Mouse (Mus musculus): ENCODE data around the gene Morc4. TPM values are rescaled to one million over a fixed set of nuclear protein-coding genes. Genes with fewer than 3 reads are reported as not detected.
A peak's percentile ranks its signal among the peaks of the same experiment; 100 is the strongest.

Morc4 gene
- polyA plus RNA-seq, 1 experiment from 2014 or later, result 10.1 TPM

DNA sequence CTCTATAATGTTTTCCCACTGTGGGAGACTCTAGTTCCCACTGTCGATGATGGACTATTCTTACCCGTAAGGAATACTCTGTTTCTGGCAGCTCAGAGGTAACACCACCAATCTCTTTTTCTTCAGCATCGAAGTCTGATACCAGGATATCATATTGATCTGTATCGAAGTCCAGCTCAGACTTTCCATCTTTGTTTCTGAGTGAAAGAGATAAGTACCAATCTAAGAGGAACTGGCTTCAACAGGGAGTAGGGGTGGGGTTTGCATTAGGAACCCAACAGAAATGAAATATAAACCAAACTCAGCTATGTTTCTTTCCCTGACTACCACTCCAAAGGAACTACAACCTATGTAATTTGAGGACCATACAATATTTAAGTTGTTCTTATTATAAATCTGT lies 16.7 kb downstream of the Morc4 start:
- Histone ChIP-seq H3K9ac (ENCODE audit: low read length) (no peak overlapping the region), H3K27me3 (ENCODE audit: control insufficient read depth, insufficient read depth, low read length) (no peaks in the 10 kb centered on the region)
- no peak for DNase-seq (ENCODE audit: low spot score)

DNA sequence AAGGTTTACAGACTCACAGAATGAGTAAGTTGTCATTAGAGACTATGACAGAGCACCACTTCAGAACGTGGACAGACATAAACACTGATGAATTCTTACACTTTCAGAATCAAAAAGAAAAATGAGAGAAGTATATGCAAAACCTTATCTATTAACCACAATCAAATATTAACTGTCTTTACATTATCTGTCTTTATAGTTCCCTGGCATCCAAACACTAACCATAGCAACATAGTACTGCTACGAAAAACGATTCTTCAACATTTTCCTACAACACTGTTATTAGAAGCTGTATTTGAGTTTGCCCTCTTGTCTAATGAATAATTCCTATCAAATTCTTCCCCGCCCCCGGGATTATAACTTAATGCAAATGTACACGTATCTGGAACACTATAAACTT lies 30.4 kb downstream of the Morc4 start:
- Histone ChIP-seq H3K4me3 (ENCODE audit: low read depth, low read length) (no peak overlapping the region), H3K9me3 (ENCODE audit: control insufficient read depth, low read length) (no peaks in the 10 kb centered on the region), H3K9ac (ENCODE audit: low read length) (no peak overlapping the region), H3K27ac (replicated peaks; ENCODE audit: low read depth, low read length) (no peak overlapping the region), H3K36me3 (ENCODE audit: control insufficient read depth, insufficient read depth, low read length) (no peaks in the 10 kb centered on the region), H3K4me2 (ENCODE audit: low read depth, severe bottlenecking) (no peak overlapping the region), H3K4me1 (ENCODE audit: control insufficient read depth, insufficient read depth, low read length) (no peaks in the 10 kb centered on the region), H3K27me3 (ENCODE audit: control insufficient read depth, insufficient read depth, low read length) (no peaks in the 10 kb centered on the region)
- WGBS, result 81% methylated on average over 6 of the region's 6 CpGs
- DNase-seq (ENCODE audit: low spot score), result no peak
- no peak for ATAC-seq (ENCODE audit: insufficient number of reproducible peaks, low FRiP score, low TSS enrichment, low read depth)

More for the DNA sequence above, 16.7 kb downstream of the Morc4 start:
- Histone ChIP-seq H3K9me3 (ENCODE audit: control insufficient read depth, low read length) (no peaks in the 10 kb centered on the region), H3K4me3 (ENCODE audit: low read depth, low read length) (no peak overlapping the region), H3K4me1 (ENCODE audit: control insufficient read depth, insufficient read depth, low read length) (no peaks in the 10 kb centered on the region), H3K36me3 (ENCODE audit: control insufficient read depth, insufficient read depth, low read length) (no peaks in the 10 kb centered on the region), H3K27ac (replicated peaks; ENCODE audit: low read depth, low read length) (no peak overlapping the region), H3K4me2 (ENCODE audit: low read depth, severe bottlenecking) (no peak overlapping the region)
- ATAC-seq (ENCODE audit: insufficient number of reproducible peaks, low FRiP score, low TSS enrichment, low read depth), result no peak
- whole genome bisulfite sequencing, result 93% methylated on average over 4 of the region's 4 CpGs

DNA sequence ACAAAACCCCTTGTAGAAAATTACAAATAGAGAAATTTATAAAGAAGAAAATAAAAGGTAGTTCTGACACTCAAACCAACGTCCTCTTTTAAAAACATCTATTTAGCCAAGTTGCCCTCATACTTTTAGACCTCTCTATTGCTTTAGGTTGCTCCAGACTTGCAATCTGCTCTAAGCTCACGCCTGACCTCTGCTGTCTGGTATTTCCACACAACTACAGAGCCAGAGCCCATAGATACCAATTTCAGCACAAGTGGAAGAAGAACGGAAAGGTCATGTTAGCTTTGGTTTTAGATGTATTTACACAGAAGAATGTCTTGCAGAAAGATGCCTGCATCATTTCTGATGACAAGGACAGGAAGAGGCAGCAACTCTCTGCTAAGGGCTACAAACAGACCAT lies 32.4 kb downstream of the Morc4 start:
- WGBS, result 58% methylated on average over 3 of the region's 3 CpGs
- H3K36me3 ChIP-seq (ENCODE audit: control insufficient read depth, insufficient read depth, low read length), result no peaks in the 10 kb centered on the region

DNA sequence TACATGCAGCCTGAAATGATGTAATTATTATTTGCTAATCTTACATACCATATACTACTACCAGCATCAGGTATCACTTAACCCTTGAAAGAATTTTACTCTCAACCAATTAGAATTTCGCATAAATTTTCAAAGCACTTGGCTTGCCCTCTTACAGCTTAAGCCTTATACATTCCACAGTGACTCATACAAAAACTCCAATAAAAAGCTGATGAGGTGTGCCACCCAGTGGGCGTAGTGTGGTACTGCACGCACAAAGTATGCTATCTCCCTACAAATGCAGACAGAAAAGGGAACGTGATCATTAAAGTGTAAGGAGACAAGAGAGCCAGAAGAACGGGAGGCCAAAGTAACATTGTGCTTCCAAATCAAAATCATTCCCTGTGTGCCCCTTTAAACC lies 39.0 kb downstream of the Morc4 start:
- Histone ChIP-seq H3K27ac (replicated peaks; ENCODE audit: low read depth, low read length) (no peak overlapping the region), H3K9me3 (ENCODE audit: control insufficient read depth, low read length) (no peaks in the 10 kb centered on the region), H3K36me3 (ENCODE audit: control insufficient read depth, insufficient read depth, low read length) (no peaks in the 10 kb centered on the region), H3K4me1 (ENCODE audit: control insufficient read depth, insufficient read depth, low read length) (no peaks in the 10 kb centered on the region), H3K4me3 (ENCODE audit: low read depth, low read length) (no peak overlapping the region), H3K4me2 (ENCODE audit: low read depth, severe bottlenecking) (no peak overlapping the region), H3K27me3 (ENCODE audit: control insufficient read depth, insufficient read depth, low read length) (no peaks in the 10 kb centered on the region), H3K9ac (ENCODE audit: low read length) (no peak overlapping the region)
- WGBS, result 21% methylated on average over 5 of the region's 5 CpGs
- ATAC-seq (ENCODE audit: insufficient number of reproducible peaks, low FRiP score, low TSS enrichment, low read depth) (no peak), DNase-seq (ENCODE audit: low spot score) (peak; percentile 47)

More for the DNA sequence above, 32.4 kb downstream of the Morc4 start:
- no peak overlapping the region for H3K4me2 ChIP-seq (ENCODE audit: low read depth, severe bottlenecking)
- H3K9ac ChIP-seq (ENCODE audit: low read length), result no peak overlapping the region
- DNase-seq (ENCODE audit: low spot score), result no peak
- no peak for ATAC-seq (ENCODE audit: insufficient number of reproducible peaks, low FRiP score, low TSS enrichment, low read depth)
- no peak overlapping the region for H3K4me3 ChIP-seq (ENCODE audit: low read depth, low read length)
- no peak overlapping the region for H3K27ac ChIP-seq (replicated peaks; ENCODE audit: low read depth, low read length)
- no peaks in the 10 kb centered on the region for H3K27me3 ChIP-seq (ENCODE audit: control insufficient read depth, insufficient read depth, low read length)
- no peaks in the 10 kb centered on the region for H3K9me3 ChIP-seq (ENCODE audit: control insufficient read depth, low read length)
- no peaks in the 10 kb centered on the region for H3K4me1 ChIP-seq (ENCODE audit: control insufficient read depth, insufficient read depth, low read length)

DNA sequence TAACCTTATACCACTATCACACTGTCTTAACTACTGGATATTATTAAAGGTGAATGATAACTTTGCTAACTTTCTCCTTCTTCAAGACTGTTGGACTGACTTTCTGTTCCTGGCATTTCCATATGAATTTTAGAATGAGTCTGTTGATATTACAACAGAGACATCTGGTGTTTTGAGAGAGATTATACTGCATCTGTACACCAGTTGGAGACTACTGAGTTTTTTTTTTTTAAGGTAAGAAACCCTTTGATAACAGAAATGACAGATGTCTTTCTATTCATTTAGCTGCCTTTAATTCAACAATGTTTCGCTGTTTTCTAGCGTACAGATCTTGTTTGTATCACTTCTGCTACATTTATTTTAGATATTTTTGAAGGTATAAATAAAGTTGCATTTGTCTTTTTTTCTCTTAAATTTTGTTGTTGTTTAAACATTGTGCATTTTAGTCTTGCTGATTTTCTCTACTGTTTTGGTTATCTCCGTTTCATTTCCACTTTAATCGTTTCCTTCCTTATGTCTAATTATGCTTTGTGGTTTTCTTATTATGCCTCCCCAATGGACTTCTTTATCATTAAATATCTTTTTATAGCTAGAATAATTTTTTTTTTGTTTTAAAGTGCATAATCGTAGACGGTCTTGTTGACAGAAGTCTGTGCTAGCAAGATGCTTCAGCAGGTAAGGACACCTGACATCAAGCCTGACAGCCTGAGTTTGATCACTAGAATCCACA lies 42.9 kb downstream of the Morc4 start:
- 93% methylated on average over 6 of the region's 6 CpGs for WGBS
- Histone ChIP-seq H3K9me3 (ENCODE audit: control insufficient read depth, low read length) (no peaks in the 10 kb centered on the region), H3K4me3 (ENCODE audit: low read depth, low read length) (no peak overlapping the region), H3K27me3 (ENCODE audit: control insufficient read depth, insufficient read depth, low read length) (peaks cover 7% of the 10 kb centered on the region), H3K27ac (replicated peaks; ENCODE audit: low read depth, low read length) (no peak overlapping the region), H3K36me3 (ENCODE audit: control insufficient read depth, insufficient read depth, low read length) (no peaks in the 10 kb centered on the region), H3K4me2 (ENCODE audit: low read depth, severe bottlenecking) (no peak overlapping the region), H3K9ac (ENCODE audit: low read length) (no peak overlapping the region), H3K4me1 (ENCODE audit: control insufficient read depth, insufficient read depth, low read length) (no peaks in the 10 kb centered on the region)
- no peak for DNase-seq (ENCODE audit: low spot score)
- ATAC-seq (ENCODE audit: insufficient number of reproducible peaks, low FRiP score, low TSS enrichment, low read depth), result no peak

DNA sequence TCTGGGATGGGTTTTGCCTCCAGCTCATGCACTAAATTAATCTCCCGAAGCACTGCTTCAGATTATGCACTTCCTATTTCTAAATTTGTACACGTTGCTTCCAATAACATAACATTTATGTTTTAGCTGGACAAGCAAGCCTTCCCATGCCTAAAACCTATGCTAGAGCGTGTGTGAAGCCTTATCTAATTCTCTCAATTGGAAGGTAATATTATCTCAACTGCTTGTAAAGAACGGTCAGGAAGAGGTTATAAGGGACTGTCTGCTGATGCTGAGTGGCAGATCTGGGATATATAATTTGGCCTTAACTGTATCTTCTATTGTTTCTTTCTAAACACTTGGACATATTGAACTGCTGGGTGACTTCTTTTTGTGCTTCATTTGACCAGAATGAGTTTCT lies 44.6 kb downstream of the Morc4 start:
- H3K27me3 ChIP-seq (ENCODE audit: control insufficient read depth, insufficient read depth, low read length), result peaks cover 7% of the 10 kb centered on the region
- H3K9me3 ChIP-seq (ENCODE audit: control insufficient read depth, low read length), result no peaks in the 10 kb centered on the region
- ATAC-seq (ENCODE audit: insufficient number of reproducible peaks, low FRiP score, low TSS enrichment, low read depth), result no peak
- H3K27ac ChIP-seq (replicated peaks; ENCODE audit: low read depth, low read length), result no peak overlapping the region
- no peak for DNase-seq (ENCODE audit: low spot score)
- H3K36me3 ChIP-seq (ENCODE audit: control insufficient read depth, insufficient read depth, low read length), result no peaks in the 10 kb centered on the region
- H3K4me2 ChIP-seq (ENCODE audit: low read depth, severe bottlenecking), result no peak overlapping the region
- no peaks in the 10 kb centered on the region for H3K4me1 ChIP-seq (ENCODE audit: control insufficient read depth, insufficient read depth, low read length)
- no peak overlapping the region for H3K4me3 ChIP-seq (ENCODE audit: low read depth, low read length)
- H3K9ac ChIP-seq (ENCODE audit: low read length), result no peak overlapping the region
- WGBS, result 86% methylated on average over 4 of the region's 4 CpGs

DNA sequence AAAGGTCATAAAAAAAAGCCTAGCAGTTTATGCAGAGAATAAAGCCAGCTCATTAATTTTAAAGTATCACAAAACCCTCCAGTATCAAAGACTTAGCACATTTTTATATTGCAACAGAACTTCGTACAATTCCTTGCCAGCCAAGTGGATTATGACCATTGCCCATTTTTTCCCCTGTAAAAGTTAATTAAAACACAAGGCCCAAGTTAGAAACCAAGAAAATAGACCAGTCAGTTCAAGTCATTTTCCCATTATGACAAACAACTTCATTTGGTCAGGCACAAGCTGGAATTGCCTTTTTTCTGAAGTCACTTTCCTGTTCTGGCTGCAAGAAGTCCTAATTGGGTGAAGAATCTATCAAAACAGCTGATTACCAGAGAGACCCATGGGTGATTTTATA lies 46.1 kb downstream of the Morc4 start:
- Histone ChIP-seq H3K36me3 (ENCODE audit: control insufficient read depth, insufficient read depth, low read length) (no peaks in the 10 kb centered on the region), H3K27me3 (ENCODE audit: control insufficient read depth, insufficient read depth, low read length) (peaks cover 7% of the 10 kb centered on the region), H3K9ac (ENCODE audit: low read length) (no peak overlapping the region), H3K4me1 (ENCODE audit: control insufficient read depth, insufficient read depth, low read length) (no peaks in the 10 kb centered on the region), H3K4me3 (ENCODE audit: low read depth, low read length) (no peak overlapping the region), H3K4me2 (ENCODE audit: low read depth, severe bottlenecking) (no peak overlapping the region), H3K9me3 (ENCODE audit: control insufficient read depth, low read length) (no peaks in the 10 kb centered on the region), H3K27ac (replicated peaks; ENCODE audit: low read depth, low read length) (no peak overlapping the region)
- WGBS, result 71% methylated on average over 1 of the region's 1 CpGs
- ATAC-seq (ENCODE audit: insufficient number of reproducible peaks, low FRiP score, low TSS enrichment, low read depth), result no peak
- no peak for DNase-seq (ENCODE audit: low spot score)

DNA sequence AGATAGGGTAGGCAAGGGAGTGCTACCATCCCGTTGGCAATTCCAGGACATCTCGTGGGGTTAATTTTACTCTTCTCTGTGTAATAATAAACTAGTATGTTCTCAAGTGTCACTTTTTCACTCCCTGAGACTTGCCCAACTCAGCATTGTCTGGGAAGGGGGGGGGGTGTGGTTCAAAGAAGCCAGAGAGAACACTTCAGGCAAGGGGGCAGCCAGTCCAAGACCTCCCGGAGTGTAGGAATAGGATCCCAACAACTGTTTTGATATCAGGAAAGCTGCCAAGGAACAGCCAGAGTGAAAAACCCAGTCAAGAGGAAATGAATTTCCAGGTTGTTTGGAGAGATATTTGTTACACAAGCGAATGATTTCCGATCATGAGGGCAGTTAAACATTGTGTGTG lies 56.3 kb downstream of the Morc4 start:
- WGBS, result 84% methylated on average over 5 of the region's 5 CpGs
- H3K9ac ChIP-seq (ENCODE audit: low read length), result no peak overlapping the region
- H3K36me3 ChIP-seq (ENCODE audit: control insufficient read depth, insufficient read depth, low read length), result no peaks in the 10 kb centered on the region
- H3K27ac ChIP-seq (replicated peaks; ENCODE audit: low read depth, low read length), result no peak overlapping the region
- H3K4me2 ChIP-seq (ENCODE audit: low read depth, severe bottlenecking), result no peak overlapping the region
- ATAC-seq (ENCODE audit: insufficient number of reproducible peaks, low FRiP score, low TSS enrichment, low read depth), result no peak
- 0 out of 2 replicates have a peak, but pooled peaks cover 3% of the 10 kb centered on the region for H3K27me3 ChIP-seq (ENCODE audit: control insufficient read depth, insufficient read depth, low read length)
- DNase-seq (ENCODE audit: low spot score), result no peak
- no peaks in the 10 kb centered on the region for H3K9me3 ChIP-seq (ENCODE audit: control insufficient read depth, low read length)
- H3K4me3 ChIP-seq (ENCODE audit: low read depth, low read length), result no peak overlapping the region
- no peaks in the 10 kb centered on the region for H3K4me1 ChIP-seq (ENCODE audit: control insufficient read depth, insufficient read depth, low read length)

Measured in limb, embryonic 11.5 days (tissue).